Mouse (Mus musculus) ES-E14 (cell line): ENCODE measurements at regions not wholly inside any gene's neighbourhood (a gene's known extent, or its start where the extent isn't known, plus 50 kb on each side); places are given as distances from the start of the nearest gene placed in this dataset.

ENCODE experiments used
- DNase-seq: peaks from one replicate; pipeline ENCODE4 v3.0.0-alpha.2; 2013; ENCODE audit warnings: low read depth, low spot score
- H3K27ac ChIP-seq: 2 replicates; pipeline ENCODE4 v1.5.1; 2012; ENCODE audit warnings: low read depth, mild to moderate bottlenecking, low read length, moderate library complexity, mixed read lengths; ENCODE audit not compliant: poor library complexity, insufficient read depth, severe bottlenecking
- H3K36me3 ChIP-seq: 2 replicates; pipeline ENCODE4 v1.6.1; 2012; ENCODE audit warnings: mild to moderate bottlenecking, low read length, moderate library complexity, mixed read lengths; ENCODE audit not compliant: control insufficient read depth, poor library complexity, insufficient read depth, severe bottlenecking
- H3K4me1 ChIP-seq, 2 experiments: fragments of 150-350 bp in 1 of 2; sonication (generic) in 1 of 2; 2 replicates each; pipeline ENCODE4 v1.6.1; 2012; ENCODE audit warnings: low read length in 2 of 2, mild to moderate bottlenecking in 1 of 2, mixed read lengths in 1 of 2; ENCODE audit not compliant: control insufficient read depth in 2 of 2, insufficient read depth in 2 of 2, poor library complexity in 1 of 2
- H3K4me3 ChIP-seq, 2 experiments: fragments of 150-350 bp in 1 of 2; sonication (generic) in 1 of 2; 2 replicates each; pipeline ENCODE4 v1.5.1; 2012; ENCODE audit warnings: low read length in 2 of 2, low read depth in 1 of 2, mild to moderate bottlenecking in 1 of 2, mixed read lengths in 1 of 2; ENCODE audit not compliant: insufficient read depth in 1 of 2, poor library complexity in 1 of 2, severe bottlenecking in 1 of 2
- H3K9ac ChIP-seq: 2 replicates; pipeline ENCODE4 v1.6.1; 2012; ENCODE audit warnings: low read depth, mild to moderate bottlenecking, low read length, mixed read lengths; ENCODE audit not compliant: poor library complexity, insufficient read depth, severe bottlenecking
- H3K9me3 ChIP-seq: fragments of 150-350 bp; sonication (generic); 2 replicates; pipeline ENCODE4 v1.6.1; 2012; ENCODE audit warnings: low read depth, mild to moderate bottlenecking, low read length; ENCODE audit not compliant: control insufficient read depth, insufficient read depth
- CHD2 ChIP-seq: IDR thresholded peaks from 2 replicates; pipeline ENCODE4 v1.6.1; 2014; ENCODE audit warnings: mild to moderate bottlenecking, low read depth, low read length, inconsistent platforms
- HCFC1 ChIP-seq: IDR thresholded peaks from 2 replicates; pipeline ENCODE4 v1.6.1; 2012; ENCODE audit warnings: low read length, inconsistent platforms, borderline replicate concordance; ENCODE audit not compliant: insufficient read depth
- MAFK ChIP-seq: IDR thresholded peaks from 2 replicates; pipeline ENCODE4 v1.6.1; 2014; ENCODE audit warnings: mild to moderate bottlenecking, low read depth, low read length, inconsistent platforms; ENCODE audit not compliant: insufficient read depth
- ZC3H11A ChIP-seq: IDR thresholded peaks from 2 replicates; pipeline ENCODE4 v1.6.1; 2012; ENCODE audit warnings: low read depth, mild to moderate bottlenecking, inconsistent platforms, low read length, borderline replicate concordance
- ZNF384 ChIP-seq: IDR thresholded peaks from 2 replicates; pipeline ENCODE4 v1.6.1; 2012; ENCODE audit warnings: low read depth, low read length, inconsistent platforms
- in situ Hi-C, 2 experiments: fragments of 600-800 bp; cut with MboI; formaldehyde crosslinking; loops; one replicate each; pipeline ENCODE4 v1.15.1; 2025; ENCODE audit warnings: low sequenced_read_pairs in 2 of 2, inconsistent platforms in 1 of 2; ENCODE audit not compliant: unreplicated experiment in 2 of 2

- in situ Hi-C loops: no loop called here
- no peaks in the 10 kb centered on the region for H3K36me3 ChIP-seq
- TF ChIP-seq MAFK (no peak), CHD2 (no peak), ZC3H11A (no peak), HCFC1 (no peak), ZNF384 (no peak)
- no peaks in the 10 kb centered on the region for H3K4me1 ChIP-seq
- no peak overlapping the region for H3K9ac ChIP-seq
- H3K4me3 ChIP-seq: no peak overlapping the region
- no peak overlapping the region for H3K27ac ChIP-seq
- no peaks in the 10 kb centered on the region for H3K9me3 ChIP-seq
- no peak for DNase-seq
Observed at GRCm38 (mm10) chr3:41228536-41228935, 145.7 kb upstream of the Pgrmc2 start.

- H3K9ac ChIP-seq: no peak overlapping the region
- H3K4me1 ChIP-seq: no peaks in the 10 kb centered on the region
- no peaks in the 10 kb centered on the region for H3K36me3 ChIP-seq
- DNase-seq: no peak
- H3K9me3 ChIP-seq: no peaks in the 10 kb centered on the region
- H3K27ac ChIP-seq: no peak overlapping the region
- TF ChIP-seq ZC3H11A: no peak
- TF ChIP-seq CHD2: no peak
- no peak for TF ChIP-seq ZNF384
- no peak for TF ChIP-seq MAFK
- in situ Hi-C loops: no loop called here
- no peak overlapping the region for H3K4me3 ChIP-seq
Observed at GRCm38 (mm10) chr3:41220746-41221145, 137.9 kb upstream of the Pgrmc2 start.

DNA sequence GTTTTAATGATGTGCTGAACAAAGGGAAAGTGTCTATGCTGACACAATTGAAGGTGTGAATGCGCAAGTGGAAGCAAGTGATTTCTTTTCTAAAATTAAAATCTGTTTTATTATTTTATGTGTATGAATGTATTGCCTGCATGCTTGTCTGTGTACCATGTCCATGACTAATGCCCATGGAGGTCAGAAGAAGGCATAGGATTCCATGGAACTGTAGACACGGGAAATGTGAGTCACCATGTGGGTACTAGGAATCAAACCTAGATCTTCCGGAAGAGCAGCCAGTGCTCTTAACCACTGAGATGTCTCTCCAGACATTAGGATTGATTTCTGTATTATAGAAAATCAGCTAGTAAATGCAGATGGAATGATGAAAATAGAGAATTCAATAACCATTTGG, 134.9 kb upstream of the Pgrmc2 start:
- in situ Hi-C loops: no loop called here
- TF ChIP-seq CHD2 (no peak), HCFC1 (no peak), ZC3H11A (no peak), ZNF384 (no peak), MAFK (no peak)

GRCm38 (mm10) chr3:41213533-41213932, 130.7 kb upstream of the Pgrmc2 start:
- no peaks in the 10 kb centered on the region for H3K4me1 ChIP-seq
- H3K9me3 ChIP-seq: no peaks in the 10 kb centered on the region
- in situ Hi-C loops: no loop called here
- no peak overlapping the region for H3K9ac ChIP-seq
- no peak overlapping the region for H3K4me3 ChIP-seq
- TF ChIP-seq HCFC1 (no peak), CHD2 (no peak), MAFK (no peak), ZNF384 (no peak), ZC3H11A (no peak)
- no peak overlapping the region for H3K27ac ChIP-seq
- no peaks in the 10 kb centered on the region for H3K36me3 ChIP-seq
- DNase-seq: no peak

More for the DNA sequence above, 134.9 kb upstream of the Pgrmc2 start:
- no peaks in the 10 kb centered on the region for H3K9me3 ChIP-seq
- H3K4me3 ChIP-seq: no peak overlapping the region
- no peaks in the 10 kb centered on the region for H3K36me3 ChIP-seq
- DNase-seq: no peak
- no peak overlapping the region for H3K27ac ChIP-seq
- no peak overlapping the region for H3K9ac ChIP-seq
- H3K4me1 ChIP-seq: no peaks in the 10 kb centered on the region

DNA sequence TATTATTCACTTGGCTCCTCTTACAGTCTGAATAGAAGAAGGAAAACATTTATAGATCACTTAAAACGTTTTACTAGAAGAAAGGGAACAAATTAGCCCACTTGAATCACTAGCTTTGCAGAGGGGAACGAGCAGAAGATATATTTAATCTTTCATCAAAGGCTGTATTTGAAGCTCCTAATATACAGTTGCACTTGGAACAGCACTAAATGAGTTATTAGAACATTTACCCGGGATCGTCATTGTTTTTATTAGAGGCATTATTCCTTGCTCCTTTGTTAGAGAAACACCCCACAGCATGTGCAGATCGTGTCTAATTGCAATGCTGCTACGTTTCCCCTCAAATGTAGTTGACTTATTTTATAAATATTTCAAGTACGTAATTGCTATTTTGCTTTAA, 127.5 kb upstream of the Pgrmc2 start:
- no peaks in the 10 kb centered on the region for H3K9me3 ChIP-seq
- in situ Hi-C loops: no loop called here
- TF ChIP-seq CHD2: no peak
- no peak for TF ChIP-seq MAFK
- no peak for TF ChIP-seq ZC3H11A
- TF ChIP-seq HCFC1: no peak
- no peak for TF ChIP-seq ZNF384

More for the DNA sequence above, 127.5 kb upstream of the Pgrmc2 start:
- Histone ChIP-seq H3K9ac (no peak overlapping the region), H3K27ac (no peak overlapping the region), H3K36me3 (no peaks in the 10 kb centered on the region), H3K4me1 (no peaks in the 10 kb centered on the region), H3K4me3 (no peak overlapping the region)
- no peak for DNase-seq
